Mouse (Mus musculus): Measurements from ENCODE around the gene Rpl10a.

Rpl10a gene

GRCm38 (mm10) chr17:28331241-28332112, 3.2 kb downstream of the Rpl10a start:
- no peak for DNase-seq (ENCODE audit: low spot score in 2 of 2)

GRCm38 (mm10) chr17:28332113-28332914, 4.0 kb downstream of the Rpl10a start:
- no peak for DNase-seq (ENCODE audit: low spot score in 2 of 2)

DNA sequence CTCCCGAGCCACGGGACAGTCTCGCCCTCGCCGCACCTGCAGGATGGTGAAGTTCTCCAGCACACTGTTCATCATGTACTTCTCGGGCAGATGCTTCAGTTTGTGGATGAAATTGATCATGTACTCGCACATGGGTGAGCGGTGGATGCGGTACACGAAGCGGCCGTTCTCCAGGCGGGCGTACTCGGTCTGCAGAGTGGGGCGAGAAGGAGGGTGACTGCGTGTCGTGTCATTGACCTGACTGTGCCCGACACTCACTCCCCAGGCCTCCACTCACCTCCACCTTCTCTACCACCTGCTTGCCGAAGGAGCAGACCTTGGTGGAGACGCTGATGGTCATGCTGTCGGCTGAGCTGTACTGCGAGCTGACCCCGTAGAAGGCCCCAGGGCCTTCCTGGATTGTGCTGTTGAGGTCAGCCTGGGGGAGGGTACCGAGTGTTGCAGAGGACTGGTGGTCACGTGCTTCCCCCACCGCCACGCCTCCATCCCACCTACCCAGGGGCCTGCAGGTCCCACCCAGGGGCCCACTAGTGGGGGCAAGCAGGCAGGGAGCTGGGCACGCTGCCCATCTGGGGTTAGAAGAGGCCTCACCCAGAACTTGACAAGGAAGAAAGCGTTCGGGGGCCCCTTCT, 4.8 kb downstream of the Rpl10a start:
- no peak for DNase-seq (ENCODE audit: low spot score in 2 of 2)

- DNase-seq (ENCODE audit: low spot score in 2 of 2) = no peak
Observed at GRCm38 (mm10) chr17:28335267-28335666, 7.0 kb downstream of the Rpl10a start.

DNA sequence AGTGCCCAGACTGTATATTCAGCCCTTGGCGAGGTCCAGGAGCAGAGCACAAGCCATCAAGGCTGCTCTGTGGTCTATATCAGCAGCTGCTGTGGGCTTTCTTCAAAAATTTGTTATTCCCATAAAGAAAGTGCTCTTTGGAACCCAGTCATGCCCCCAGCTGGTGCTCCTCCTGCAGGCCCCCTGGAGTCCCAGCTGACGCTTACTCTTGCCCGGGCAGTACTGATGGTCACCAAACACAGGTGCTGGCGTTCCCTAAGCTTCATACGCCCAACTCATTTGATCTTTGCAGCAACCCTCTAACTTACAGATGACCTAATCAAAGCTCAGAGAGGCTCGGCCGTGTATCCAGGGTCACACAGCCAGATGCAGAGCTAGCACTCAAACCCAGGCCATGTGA, 9.3 kb downstream of the Rpl10a start:
- DNase-seq (ENCODE audit: low spot score in 2 of 2) = no peak

- no peak for DNase-seq (ENCODE audit: low spot score in 2 of 2)
Observed at GRCm38 (mm10) chr17:28340578-28340977, 12.3 kb downstream of the Rpl10a start.

DNA sequence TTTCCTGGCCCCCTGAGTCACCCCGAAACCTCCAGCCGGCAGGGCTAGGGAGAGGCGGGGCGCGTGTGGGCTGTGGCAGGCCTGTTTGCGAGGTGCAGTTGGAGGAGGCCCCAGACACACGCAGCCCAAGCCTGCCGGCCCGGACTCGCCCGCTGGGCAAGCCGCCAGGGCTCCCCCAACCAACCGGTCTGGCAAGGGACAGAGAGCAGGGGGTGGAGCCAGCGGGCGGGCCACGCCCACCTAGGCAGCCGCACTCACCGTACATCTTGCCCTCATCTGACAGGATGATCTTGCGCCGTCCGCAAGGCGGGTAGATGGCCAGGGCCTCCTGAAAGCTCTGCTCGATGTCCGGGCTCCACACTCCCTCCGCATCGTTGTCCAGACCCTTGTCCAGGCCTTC, 12.8 kb downstream of the Rpl10a start:
- peak; percentile 94 to 97 for DNase-seq (ENCODE audit: low spot score in 2 of 2)

- DNase-seq (ENCODE audit: low spot score in 2 of 2) = no peak
Observed at GRCm38 (mm10) chr17:28344050-28344607, 15.9 kb downstream of the Rpl10a start.

DNA sequence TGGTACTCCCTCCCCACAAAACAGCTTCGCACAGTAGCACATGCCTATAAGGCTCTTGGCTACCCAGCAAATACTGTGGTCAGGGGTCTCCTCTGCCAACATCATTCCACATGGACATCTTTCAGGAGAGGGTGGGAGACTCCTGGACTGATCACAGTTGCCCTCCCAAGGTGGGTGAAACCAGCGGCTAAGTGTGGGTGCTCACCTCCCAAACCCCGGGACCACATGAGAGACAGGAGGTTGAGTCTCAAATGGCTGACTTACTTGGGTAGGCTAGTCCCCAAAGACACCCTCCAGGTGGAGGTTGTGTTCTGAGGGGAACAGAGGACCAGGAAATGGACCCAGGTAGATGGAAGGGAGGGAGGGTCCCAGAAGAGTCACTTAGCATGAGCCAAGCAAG, 16.4 kb downstream of the Rpl10a start:
- DNase-seq (ENCODE audit: low spot score in 2 of 2) = no peak

GRCm38 (mm10) chr17:28345271-28345721, 17.0 kb downstream of the Rpl10a start:
- no peak for DNase-seq (ENCODE audit: low spot score in 2 of 2)

DNA sequence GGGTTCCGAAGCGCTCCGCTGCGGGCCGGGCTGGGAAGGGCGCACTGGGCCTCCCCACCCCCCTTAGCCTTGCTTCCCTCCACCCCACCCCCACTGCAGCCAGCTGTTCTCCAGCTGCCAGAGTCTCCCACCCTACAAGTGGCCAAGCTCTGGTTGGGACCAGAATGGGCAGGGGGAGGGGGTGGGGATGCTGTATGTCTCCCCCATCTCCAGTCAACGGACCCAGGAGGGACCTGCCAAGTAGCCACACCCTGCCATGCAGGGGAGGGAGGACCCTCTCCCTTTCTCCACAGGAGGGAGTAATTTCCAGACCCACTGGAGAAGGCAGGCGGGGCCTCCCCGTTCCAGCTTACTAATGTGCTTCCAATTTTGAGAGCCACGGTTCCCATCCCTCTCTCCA, 17.6 kb downstream of the Rpl10a start:
- DNase-seq (ENCODE audit: low spot score in 2 of 2) = no peak

DNA sequence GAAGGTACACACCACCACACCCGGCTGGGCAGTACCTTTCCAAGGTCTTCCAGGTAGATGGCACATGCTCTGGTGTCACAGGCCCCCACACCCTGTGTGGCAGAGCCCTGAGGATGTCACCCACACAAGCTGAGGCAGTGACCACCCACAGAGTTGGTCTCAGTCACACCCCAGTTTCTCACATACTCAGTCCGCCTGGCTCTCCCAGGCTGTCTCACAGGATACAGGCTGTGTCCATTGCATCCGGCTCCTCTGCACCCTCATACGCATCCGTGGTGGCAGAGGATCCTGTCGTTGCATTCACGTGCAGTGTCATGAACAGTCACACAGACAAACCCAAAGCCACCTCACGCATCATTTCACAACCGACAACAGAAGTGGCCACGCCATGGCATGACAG, 19.1 kb downstream of the Rpl10a start:
- no peak for DNase-seq (ENCODE audit: low spot score in 2 of 2)

- DNase-seq (ENCODE audit: low spot score in 2 of 2) = no peak
Observed at GRCm38 (mm10) chr17:28348211-28348610, 19.9 kb downstream of the Rpl10a start.

DNA sequence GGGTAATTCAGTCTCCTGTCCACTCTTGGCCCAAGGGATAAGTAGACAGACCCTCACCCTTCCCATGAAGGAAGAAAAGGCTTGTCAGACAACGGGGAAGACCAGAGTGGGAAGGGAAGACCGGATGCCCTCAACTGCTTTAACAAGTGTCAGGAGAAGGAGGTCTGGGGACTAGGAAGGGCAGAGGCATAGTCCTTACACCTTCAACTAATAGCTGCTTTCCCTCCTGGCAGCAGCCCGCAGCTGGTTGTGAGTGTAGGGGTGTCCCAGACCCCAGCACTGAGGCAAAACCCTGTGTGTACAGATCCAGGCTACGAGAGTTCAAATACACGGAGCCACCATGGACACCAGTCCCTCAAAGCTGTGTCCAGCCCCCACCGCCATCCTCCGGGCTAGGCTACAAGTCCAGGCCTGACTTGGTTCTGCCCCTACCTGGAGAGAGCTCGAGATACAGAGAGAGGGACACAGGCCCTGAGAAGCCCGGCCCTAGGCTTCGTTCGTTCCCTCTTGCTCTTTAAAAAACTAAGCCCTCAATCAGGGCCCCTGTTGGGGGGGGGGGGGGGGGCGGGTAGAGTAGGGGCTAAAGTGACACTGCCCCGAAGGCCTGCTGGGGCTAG, 21.1 kb downstream of the Rpl10a start:
- DNase-seq (ENCODE audit: low spot score in 2 of 2) = peak; percentile 58 to 61

- no peak for DNase-seq (ENCODE audit: low spot score in 2 of 2)
Observed at GRCm38 (mm10) chr17:28349901-28350465, 21.7 kb downstream of the Rpl10a start.

- DNase-seq (ENCODE audit: low spot score in 2 of 2) = peak; percentile 75 to 83
Observed at GRCm38 (mm10) chr17:28350466-28351352, 22.4 kb downstream of the Rpl10a start, which contains the start of gene Tead3. Tead3 (minus strand) TSS chr17:28350817.

DNA sequence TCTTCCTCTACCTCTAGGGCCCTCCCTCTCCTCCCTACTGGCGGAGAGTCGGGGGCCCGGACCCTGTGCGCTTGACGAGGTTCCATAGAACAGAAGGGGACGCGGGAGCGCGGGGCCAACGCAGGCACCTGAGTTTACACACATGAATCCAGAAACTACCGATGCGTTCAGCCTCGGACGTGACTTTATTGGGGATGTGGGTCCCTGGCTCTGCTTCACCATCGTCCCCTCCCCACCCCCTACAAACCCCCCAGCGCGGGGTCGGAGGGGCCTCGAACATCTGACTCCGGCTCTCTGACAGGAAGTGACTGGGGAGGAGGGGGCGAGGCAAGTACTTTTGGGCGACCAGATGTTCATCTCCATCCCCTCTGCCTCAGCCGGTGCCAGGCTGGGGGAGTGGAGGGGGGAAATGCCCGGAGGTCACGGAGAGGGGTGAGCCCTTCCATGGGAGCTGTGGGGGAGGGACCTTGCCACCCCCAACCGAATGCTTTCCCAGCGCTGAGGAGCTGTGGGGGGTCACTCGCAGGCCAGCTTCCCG, 23.2 kb downstream of the Rpl10a start:
- no peak for DNase-seq (ENCODE audit: low spot score in 2 of 2)

GRCm38 (mm10) chr17:28352018-28352417, 23.7 kb downstream of the Rpl10a start:
- no peak for DNase-seq (ENCODE audit: low spot score in 2 of 2)

DNA sequence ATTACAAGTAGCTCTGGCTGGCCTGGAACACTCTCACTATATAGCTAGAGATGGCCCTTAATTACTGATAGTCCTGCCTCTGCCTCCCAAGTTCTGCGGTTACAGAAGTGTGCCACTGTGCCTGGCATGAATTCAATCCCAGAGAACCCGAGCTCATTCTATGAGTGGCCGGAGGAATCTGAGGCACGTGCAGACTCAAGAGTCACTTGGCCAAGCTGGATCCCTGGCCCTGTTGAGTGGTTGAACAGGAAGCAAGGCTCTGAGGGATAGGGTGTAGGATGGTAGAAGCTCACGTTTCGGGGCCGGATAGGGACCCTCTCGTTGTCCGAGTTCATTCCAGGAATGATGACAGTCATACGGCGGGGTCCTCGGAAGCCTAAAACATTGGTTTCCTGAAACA, 27.6 kb downstream of the Rpl10a start:
- no peak for DNase-seq (ENCODE audit: low spot score in 2 of 2)
